Mouse (Mus musculus) heart, postnatal 0 days (tissue): ENCODE data around the gene Fam160a1. TPM values are rescaled to one million over a fixed set of nuclear protein-coding genes. Genes with fewer than 3 reads are reported as not detected.
A peak's percentile ranks its signal among the peaks of the same experiment; 100 is the strongest.

Experiments
- ATAC-seq: fragments of 200-750 bp; cut with Nextera tagmentation; 2 replicates; pipeline ENCODE4 v1.8.0; 2017; ENCODE audit warnings: low read depth, moderate number of reproducible peaks, moderate library complexity; ENCODE audit not compliant: insufficient read depth
- DNase-seq: peaks from one replicate; pipeline ENCODE4 v3.0.0-alpha.2; 2016; ENCODE audit warnings: low spot score
- H3K27ac ChIP-seq: fragments of 300-500 bp; sonication (generic); 2 replicates; pipeline ENCODE4 v1.5.1; 2014; ENCODE audit warnings: low read depth, mild to moderate bottlenecking
- H3K27me3 ChIP-seq: fragments of 300-500 bp; sonication (generic); 2 replicates; pipeline ENCODE4 v1.6.1; 2014; ENCODE audit warnings: low read length, mixed read lengths; ENCODE audit not compliant: control insufficient read depth, insufficient read depth
- H3K36me3 ChIP-seq: fragments of 300-500 bp; sonication (generic); replicated peaks from 2 replicates; pipeline ENCODE4 v1.6.1; 2014; ENCODE audit warnings: low read length, mixed read lengths; ENCODE audit not compliant: control insufficient read depth, insufficient read depth
- H3K4me1 ChIP-seq: fragments of 300-500 bp; sonication (generic); 2 replicates; pipeline ENCODE4 v1.6.1; 2014; ENCODE audit warnings: antibody characterized with exemption; ENCODE audit not compliant: control insufficient read depth, insufficient read depth
- H3K4me2 ChIP-seq: fragments of 300-500 bp; sonication (generic); 2 replicates; pipeline ENCODE4 v1.6.1; 2014; ENCODE audit warnings: low read depth, mild to moderate bottlenecking, low read length, moderate library complexity
- H3K4me3 ChIP-seq: fragments of 300-500 bp; sonication (generic); 2 replicates; pipeline ENCODE4 v1.5.1; 2014; ENCODE audit warnings: low read depth, low read length
- H3K9ac ChIP-seq: fragments of 300-500 bp; sonication (generic); replicated peaks from 2 replicates; pipeline ENCODE4 v1.6.1; 2014; ENCODE audit warnings: low read depth, low read length, mixed read lengths
- H3K9me3 ChIP-seq: fragments of 300-500 bp; sonication (generic); replicated peaks from 2 replicates; pipeline ENCODE4 v1.6.1; 2016; ENCODE audit warnings: low read length; ENCODE audit not compliant: control insufficient read depth
- CTCF ChIP-seq: IDR thresholded peaks from 2 replicates; pipeline ENCODE4 v1.5.1; 2016; ENCODE audit warnings: antibody characterized with exemption, control low read depth, low read depth
- EP300 ChIP-seq: IDR thresholded peaks from 2 replicates; pipeline ENCODE4 v1.6.1; 2016; ENCODE audit warnings: antibody characterized with exemption, low read depth
- WGBS: fragments of 180-500 bp; shearing (Covaris S2); extraction: QIAGEN DNeasy Blood & Tissue Kit; methylation state at CpG from one replicate; pipeline ENCODE4 v1.1.7; 2014; 5-methylcytosine and 5-hydroxymethylcytosine counted together
- polyA plus RNA-seq: library from polyadenylated mRNA; unstranded; fragments of >200 nt; fragmentation: Nextera tagmentation; extraction: Ambion mirVana; gene quantifications from 2 replicates; pipeline ENCODE4 v1.2.1, GENCODE M21; 2015
- total RNA-seq: library from RNA; depleted of rRNA; stranded (reverse); fragments of >200 nt; gene quantifications from 2 replicates; pipeline ENCODE4 v1.2.3, GENCODE M21; 2014; ENCODE audit warnings: low replicate concordance

Gene Fam160a1
- total and polyA plus RNA-seq, 2 experiments from 2014 or later = 10.5 to 34.6 TPM

- H3K27me3 ChIP-seq = no peaks in the 10 kb centered on the region
- peaks cover 5% of the 10 kb centered on the region; the same call in 1 of the 2 replicates for H3K4me1 ChIP-seq
- no peak overlapping the region for H3K27ac ChIP-seq
- H3K4me3 ChIP-seq = no peak overlapping the region
- H3K9me3 ChIP-seq = no peaks in the 10 kb centered on the region
- 35% methylated on average over 4 of the region's 4 CpGs for WGBS
- DNase-seq = peak; percentile 66
- no peak for TF ChIP-seq CTCF
- no peak for TF ChIP-seq EP300
- no peaks in the 10 kb centered on the region for H3K36me3 ChIP-seq
- H3K4me2 ChIP-seq = no peak overlapping the region
- ATAC-seq = peak; percentile 82
- no peak overlapping the region for H3K9ac ChIP-seq
These were observed 10.2 kb upstream of the Fam160a1 start for GRCm38 (mm10) chr3:85827283-85827682.

- Histone ChIP-seq H3K36me3 (no peaks in the 10 kb centered on the region), H3K27ac (no peak overlapping the region), H3K27me3 (no peaks in the 10 kb centered on the region), H3K4me3 (no peak overlapping the region), H3K9me3 (no peaks in the 10 kb centered on the region), H3K4me1 (no peaks in the 10 kb centered on the region), H3K4me2 (no peak overlapping the region), H3K9ac (no peak overlapping the region)
- ATAC-seq (no peak), DNase-seq (no peak)
- TF ChIP-seq EP300 = no peak
- TF ChIP-seq CTCF = no peak
- WGBS = 77% methylated on average over 15 of the region's 15 CpGs
These were observed 3.9 kb upstream of the Fam160a1 start for GRCm38 (mm10) chr3:85820839-85821548.

- Histone ChIP-seq H3K27ac (no peak overlapping the region), H3K4me3 (no peak overlapping the region), H3K4me1 (no peaks in the 10 kb centered on the region), H3K9ac (no peak overlapping the region), H3K9me3 (no peaks in the 10 kb centered on the region), H3K4me2 (no peak overlapping the region), H3K27me3 (no peaks in the 10 kb centered on the region), H3K36me3 (no peaks in the 10 kb centered on the region)
- ATAC-seq = no peak
- no peak for DNase-seq
- WGBS = 80% methylated on average over 3 of the region's 3 CpGs
- TF ChIP-seq CTCF = no peak
- TF ChIP-seq EP300 = no peak
These were observed 2.2 kb upstream of the Fam160a1 start for GRCm38 (mm10) chr3:85819319-85819718.

- WGBS = 35% methylated on average over 7 of the region's 7 CpGs
- TF ChIP-seq EP300 = no peak
- no peak for TF ChIP-seq CTCF
- ATAC-seq = peak; percentile 63
- H3K9ac ChIP-seq = no peak overlapping the region
- H3K4me3 ChIP-seq = no peak overlapping the region
- no peaks in the 10 kb centered on the region for H3K9me3 ChIP-seq
- no peak overlapping the region for H3K4me2 ChIP-seq
- H3K27ac ChIP-seq = peak overlapping the region; percentile 46
- no peaks in the 10 kb centered on the region for H3K36me3 ChIP-seq
- peak; percentile 50 for DNase-seq
- H3K27me3 ChIP-seq = no peaks in the 10 kb centered on the region
- H3K4me1 ChIP-seq = peaks cover 19% of the 10 kb centered on the region
These were observed 2.9 kb downstream of the Fam160a1 start for GRCm38 (mm10) chr3:85814241-85814640.

- Histone ChIP-seq H3K9me3 (no peaks in the 10 kb centered on the region), H3K4me2 (no peak overlapping the region), H3K9ac (no peak overlapping the region), H3K27me3 (no peaks in the 10 kb centered on the region), H3K36me3 (no peaks in the 10 kb centered on the region), H3K4me3 (no peak overlapping the region), H3K4me1 (peaks cover 19% of the 10 kb centered on the region), H3K27ac (no peak overlapping the region)
- no peak for DNase-seq
- ATAC-seq = 0 out of 2 replicates have a peak, but pooled peaks have one; percentile 17
- 64% methylated on average over 4 of the region's 4 CpGs for WGBS
- TF ChIP-seq EP300 (no peak), CTCF (no peak)
These were observed 3.7 kb downstream of the Fam160a1 start for GRCm38 (mm10) chr3:85813101-85814014.
